Mouse (Mus musculus): ENCODE measurements at regions not wholly inside any gene's neighbourhood (a gene's known extent, or its start where the extent isn't known, plus 50 kb on each side); places are given as distances from the start of the nearest gene placed in this dataset.

DNA sequence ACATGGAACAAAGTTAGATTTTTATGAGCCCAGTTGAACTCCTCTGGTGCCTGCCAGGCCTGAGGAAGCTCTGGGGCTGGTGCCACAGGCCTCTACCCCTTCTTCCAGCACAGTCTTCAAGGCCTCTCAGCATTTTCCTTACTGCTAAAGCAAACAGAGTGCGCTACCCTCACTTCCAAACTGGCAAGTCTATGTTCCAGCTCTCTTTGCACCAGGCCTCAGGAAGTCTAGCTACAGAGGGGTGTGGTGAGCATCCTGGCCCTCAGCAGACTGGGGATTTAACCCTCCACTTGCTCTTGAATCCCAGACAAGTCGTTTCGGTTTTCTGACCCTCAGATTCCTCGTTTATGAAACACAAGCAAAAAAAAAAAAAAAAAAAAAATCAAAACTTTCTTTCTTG, 142.4 kb downstream of the Thbs2 start:
- TF ChIP-seq CTCF (IDR thresholded peaks at IDR 0.05; ENCODE audit: control insufficient read depth, insufficient read depth, insufficient replicate concordance, low read depth, low read length), result no peak
- TF ChIP-seq POLR2A (IDR thresholded peaks at IDR 0.05; ENCODE audit: control insufficient read depth, low read depth, low read length), result no peak
